Mouse (Mus musculus) retina, postnatal 7 days (tissue): ENCODE data around the gene Mbip.

Experiments
- DNase-seq: peaks from one replicate; pipeline ENCODE4 v3.0.0-alpha.2; 2012; ENCODE audit warnings: low read depth, low spot score

The Mbip gene

DNA sequence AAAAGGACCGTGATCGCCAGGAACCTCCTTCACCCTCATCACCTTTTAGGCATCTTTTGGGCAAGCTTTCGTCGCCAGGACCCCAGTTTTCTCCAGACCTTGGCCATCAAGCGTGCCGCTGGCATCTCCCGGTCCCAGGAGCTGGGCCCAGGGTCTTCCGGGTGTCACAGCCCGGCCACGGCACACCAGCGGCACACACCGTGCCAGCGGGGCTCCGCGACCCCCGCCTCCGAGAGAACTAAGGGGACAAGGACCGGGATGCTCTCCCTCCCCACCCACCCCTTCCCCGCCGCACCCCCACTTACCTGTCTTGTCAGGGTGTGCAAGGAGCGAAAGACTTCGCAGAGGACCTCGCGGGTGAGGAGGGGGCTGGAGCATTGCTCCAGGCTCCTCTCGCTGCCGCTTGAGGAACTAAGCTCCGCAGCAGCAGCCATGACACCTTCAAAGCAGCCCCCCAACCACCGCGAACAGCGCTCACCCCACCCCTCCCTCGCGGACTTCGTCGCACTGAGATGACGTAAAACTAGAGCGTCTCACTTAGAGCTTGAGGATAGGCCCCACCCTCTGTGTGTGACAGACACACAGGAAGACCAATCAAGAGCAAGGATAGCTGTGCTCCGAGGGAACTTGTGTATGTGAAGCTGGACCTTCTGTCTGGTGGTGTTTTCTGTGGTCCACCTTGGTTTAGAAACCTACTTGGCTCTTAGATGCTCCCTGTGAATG lies at the start of gene Mbip:
Mbip (minus strand) TSS at position 528 of the 723 bp plus-strand sequence.
- DNase-seq = peak; percentile 100

DNA sequence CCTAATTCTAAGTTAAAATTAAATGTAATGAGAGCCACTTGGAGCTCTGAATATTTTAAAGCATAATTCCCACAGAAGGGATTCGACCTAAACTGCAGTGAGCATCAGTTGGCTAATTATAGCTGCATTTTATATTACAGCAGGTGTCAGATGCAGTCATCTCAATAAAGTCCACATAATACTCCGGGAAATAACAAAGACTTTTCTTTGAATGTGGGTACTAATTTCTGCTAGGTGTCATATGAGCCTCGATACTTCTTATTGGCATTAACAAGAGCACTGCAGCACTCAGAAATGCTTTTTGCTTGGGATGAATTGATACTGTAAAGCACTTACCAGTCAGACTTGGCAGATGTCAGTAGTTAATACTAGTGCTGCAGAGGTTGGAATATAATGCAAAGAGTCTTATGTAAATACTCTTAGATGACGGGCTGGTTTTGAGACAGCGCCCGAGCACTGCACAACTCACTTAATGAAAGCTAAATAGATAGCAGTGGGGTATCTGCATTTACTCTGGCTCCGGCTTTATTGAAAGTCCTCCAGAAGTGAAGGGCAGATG lies 42.0 kb upstream of the Mbip start:
- DNase-seq = no peak

DNA sequence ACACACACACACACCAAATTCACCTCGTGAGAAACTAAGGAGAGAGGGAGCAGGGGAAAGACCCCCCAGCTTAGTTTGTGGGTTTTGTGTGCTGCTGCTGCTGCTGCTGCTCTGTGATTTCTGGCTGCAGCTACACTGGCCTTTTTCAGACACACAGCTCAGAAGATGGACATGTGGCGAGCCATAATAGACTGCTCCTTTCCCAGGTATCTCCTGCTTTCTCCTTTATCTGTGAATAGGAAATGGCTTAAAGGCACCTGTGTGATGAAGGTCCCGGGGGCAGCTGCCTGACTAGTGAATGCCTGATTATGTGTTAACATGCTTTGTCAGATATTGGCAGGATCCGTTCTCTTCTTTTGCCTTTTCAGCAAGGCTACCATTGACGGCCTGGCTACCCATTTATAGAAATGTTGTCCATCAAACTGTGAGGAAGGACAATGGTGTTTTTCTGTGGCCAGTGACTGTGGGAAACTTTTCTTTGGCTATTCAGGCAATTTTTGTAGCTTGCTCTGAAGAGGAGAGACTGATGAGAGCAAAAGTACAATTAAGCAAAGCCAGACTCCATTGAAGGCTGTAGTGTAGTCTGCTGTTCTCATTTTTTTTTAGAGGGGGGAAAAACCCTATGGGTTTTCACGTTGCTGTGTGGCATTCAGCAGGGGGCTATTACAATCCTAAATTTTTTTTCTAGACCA lies 41.4 kb upstream of the Mbip start:
- no peak for DNase-seq

DNA sequence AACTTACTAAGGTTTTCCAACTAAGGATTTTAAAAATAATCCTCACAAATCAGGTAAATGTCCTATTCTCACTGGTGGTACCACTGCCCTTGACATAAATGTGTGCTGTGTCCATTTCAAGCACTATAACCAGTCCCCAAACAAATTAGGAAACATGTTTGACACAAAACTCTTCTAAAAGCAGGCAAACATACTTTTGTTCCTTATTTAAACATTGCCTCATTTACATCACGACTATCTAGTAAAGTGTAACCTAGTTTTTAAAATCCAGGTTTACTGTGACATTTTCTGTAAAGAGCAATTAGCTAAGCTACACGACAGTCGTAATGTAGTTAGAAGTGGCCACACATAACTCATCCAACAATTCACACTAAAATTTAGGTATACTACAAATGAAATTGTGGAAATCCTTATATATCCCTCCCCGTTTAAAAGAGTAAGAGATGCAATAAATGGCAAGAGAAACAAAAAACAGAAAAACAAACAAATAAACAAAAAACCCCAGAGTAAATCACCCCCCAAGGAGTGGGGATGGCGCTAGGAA lies 851 bp downstream of the Mbip start:
- DNase-seq = no peak

DNA sequence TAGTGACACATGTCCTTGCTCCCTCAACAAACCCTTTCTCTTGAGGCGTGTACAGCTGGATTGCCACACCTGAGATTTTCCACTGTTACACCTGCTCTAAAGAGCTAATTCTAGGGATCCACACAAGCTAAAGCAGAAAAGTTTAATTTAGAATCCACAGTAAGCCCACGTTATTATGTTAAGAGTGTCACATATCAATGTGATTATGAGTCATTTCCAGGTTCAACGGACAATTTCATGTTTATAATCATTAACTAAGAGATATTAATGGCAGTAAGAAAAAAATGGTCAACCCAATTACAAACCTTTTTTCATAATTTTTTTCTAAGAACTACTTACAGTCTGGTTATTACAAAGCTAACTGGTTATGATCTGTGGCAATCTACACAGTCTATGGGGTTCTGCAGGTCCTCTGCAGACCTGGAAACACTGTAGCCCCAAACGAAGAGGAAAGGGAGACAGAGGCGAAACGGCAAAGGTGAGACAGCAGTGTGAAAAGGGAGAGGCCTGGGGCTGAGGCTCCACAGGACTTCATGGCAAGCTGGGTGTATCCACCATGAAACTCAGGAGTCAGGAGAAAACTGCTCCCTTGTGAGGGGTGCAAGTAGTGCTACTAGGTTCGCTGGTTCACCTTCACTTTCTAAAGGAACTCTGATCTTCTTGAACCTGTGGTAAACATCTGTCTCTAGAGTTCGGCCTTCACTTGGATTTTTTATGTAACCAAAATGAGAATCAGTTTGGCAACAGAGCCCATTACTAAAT lies 6.2 kb downstream of the Mbip start:
- no peak for DNase-seq

DNA sequence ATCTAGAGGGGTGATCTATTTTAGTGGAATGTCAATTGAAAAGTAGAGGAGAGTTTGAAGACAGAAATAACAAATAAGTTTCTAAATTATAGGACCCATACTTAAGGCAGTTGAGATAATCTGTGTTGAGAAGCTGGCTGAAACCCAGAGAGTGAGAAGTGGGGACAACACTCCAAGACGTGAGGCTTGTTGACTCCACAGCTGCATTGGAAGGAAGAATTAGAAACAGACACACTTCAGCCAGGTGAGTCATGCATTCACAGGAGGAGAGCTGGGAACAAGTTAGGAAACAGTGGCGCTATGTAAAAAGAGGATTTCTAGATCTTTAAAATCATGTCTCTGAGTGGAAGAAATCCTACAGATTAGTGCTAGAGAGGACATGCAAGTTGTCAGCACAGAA lies 12.2 kb downstream of the Mbip start:
- no peak for DNase-seq

DNA sequence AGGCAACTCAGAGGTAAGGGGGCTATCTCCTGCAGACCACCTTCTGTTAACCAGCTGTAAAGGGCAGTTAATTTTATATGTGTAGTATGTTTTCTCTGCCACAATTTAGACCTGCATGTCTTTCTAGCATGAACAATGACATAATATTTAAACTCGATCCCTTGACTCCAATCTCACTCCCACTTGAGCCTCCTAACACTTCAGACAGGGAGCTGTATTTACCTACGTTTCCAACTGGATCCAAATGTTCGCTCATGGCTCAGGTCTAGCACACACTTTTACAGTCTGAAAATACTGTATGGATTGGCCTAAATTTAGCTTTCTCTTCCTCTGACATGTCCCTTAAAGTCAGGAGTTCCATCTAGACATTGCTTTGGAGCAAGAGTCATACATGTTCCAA lies 13.2 kb downstream of the Mbip start:
- no peak for DNase-seq

DNA sequence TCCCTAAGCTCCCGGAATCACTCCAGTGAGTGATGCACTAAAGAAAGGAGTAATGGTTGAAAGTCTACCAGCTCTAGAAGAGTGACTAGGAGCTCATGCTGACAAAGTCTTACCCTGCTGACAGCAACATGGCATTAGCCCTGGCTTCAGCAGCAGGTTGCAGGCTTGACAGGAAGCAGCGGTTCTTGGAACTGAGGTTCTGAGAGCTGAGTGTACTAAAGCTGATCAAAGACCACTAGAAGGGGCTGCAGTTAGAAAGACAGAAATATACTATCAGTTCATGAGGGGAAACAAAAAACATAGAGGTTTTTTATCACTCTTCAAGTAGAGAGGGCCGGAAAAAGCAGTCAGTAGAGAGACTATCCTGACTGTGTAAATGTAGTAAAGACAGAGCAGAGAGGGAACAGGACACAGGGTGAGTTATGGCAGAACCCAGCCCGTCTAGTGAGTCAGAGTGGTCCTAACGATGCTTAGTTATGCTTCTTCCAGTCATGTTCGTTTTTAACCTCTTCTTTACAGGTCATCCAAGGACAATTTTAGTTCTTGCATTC lies 18.2 kb downstream of the Mbip start:
- DNase-seq = no peak

DNA sequence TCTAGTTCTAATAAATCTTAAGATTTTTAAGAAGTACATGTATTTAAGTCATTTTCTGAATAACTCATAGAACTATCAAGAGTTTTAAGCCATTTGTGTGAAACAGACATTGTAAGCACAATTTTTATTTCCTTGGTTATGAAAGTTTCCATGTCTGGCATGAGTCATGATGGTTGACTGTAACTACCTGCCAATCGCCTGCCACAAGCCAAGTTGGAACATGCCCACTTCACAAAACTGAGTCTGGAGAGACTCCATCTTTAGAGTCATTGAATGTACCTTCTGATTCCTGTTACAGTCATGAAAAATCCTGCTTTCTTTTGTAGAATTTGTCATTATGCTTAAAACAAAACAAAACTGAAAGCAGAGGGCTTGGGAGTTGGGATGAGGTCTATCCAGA lies 19.8 kb downstream of the Mbip start:
- DNase-seq = no peak

DNA sequence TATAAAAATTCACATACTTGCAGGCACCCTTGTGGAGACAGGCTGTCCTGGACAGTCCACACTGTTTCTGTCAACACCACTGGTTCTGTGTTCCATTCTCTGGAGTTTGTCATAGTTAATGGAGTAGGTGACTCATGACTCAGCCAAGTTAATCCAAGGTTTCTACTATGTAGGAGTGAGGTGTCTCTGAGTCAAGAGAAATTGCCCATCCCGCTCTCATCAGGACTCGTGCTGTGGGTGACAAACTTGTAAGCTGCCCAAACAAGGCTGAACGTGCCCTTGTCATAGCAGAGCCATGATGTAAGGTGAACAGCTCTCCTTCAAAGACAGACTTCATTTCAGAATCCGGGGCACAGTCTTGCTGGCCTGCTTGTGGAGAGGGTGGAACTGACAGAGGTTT lies 26.8 kb downstream of the Mbip start:
- DNase-seq = no peak

DNA sequence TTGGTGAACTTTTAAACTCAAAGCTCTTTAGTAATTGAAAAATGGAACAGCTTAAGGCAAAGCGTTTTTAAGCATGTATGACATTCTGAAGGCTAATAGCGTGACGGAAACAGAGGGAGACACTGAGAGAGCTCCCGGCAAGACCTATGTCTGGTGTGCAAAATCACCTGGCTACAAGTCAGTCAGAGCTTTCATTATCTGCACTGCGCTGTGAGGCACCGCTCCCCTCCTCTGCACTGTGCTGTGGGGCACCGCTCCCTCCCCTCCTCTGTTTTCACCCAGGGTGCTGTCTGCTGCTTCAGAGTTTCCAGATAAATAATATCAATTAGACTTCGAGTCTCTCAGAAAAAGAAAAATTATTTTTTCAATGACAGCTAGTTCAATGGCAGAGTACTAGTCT lies 27.6 kb downstream of the Mbip start:
- no peak for DNase-seq

DNA sequence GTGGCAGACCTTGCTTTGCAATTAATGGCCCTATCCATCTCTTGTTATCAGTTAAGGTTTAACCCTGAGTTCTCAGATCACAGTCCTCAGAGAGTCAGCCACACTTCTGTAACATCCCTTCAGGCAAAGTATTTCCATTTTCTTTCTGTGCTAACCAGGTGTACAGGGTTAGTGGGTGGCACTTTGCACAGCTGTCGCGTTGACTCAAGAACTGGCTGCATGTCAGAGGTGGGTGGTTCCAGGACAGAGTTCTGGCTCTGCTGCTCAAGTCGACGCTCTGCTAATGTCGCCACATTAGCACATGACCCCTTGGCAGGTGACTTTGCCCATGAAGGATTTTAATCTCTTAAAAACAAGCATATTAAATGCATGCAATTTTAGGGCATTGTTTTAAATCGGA lies 39.9 kb downstream of the Mbip start:
- no peak for DNase-seq

DNA sequence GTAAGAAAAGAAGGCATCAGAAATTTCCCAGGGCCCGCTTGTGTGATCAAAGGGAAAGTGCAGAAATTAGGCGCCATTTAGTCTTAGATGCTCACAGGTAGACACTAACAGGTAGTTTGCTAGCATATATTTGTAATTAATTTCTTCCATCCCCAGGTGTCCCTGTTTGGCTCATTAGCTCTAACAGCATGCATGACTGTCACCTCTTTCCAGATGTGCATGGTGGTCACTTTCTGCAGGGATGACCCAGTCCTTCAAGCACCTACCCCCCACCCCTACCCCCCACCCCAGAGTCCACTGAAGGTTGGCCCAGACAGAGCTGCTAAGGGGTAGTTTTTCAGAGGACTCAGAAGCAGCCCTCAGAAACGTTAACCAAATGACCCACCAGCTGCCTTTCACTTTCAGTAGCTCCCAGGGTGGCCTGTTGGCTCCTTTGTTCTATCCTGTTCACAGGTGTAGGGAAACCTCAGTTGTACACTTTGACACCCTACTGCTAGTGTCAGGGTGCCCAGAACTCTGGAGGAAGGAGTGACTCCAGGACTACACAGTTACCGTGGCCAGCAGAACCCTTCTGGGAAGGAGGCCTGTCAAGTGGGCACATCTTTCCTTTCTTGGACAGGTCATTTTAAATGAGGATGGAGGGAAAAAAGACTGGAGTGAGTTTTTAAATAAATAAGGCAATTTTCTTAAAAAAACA lies 43.2 kb downstream of the Mbip start:
- no peak for DNase-seq

DNA sequence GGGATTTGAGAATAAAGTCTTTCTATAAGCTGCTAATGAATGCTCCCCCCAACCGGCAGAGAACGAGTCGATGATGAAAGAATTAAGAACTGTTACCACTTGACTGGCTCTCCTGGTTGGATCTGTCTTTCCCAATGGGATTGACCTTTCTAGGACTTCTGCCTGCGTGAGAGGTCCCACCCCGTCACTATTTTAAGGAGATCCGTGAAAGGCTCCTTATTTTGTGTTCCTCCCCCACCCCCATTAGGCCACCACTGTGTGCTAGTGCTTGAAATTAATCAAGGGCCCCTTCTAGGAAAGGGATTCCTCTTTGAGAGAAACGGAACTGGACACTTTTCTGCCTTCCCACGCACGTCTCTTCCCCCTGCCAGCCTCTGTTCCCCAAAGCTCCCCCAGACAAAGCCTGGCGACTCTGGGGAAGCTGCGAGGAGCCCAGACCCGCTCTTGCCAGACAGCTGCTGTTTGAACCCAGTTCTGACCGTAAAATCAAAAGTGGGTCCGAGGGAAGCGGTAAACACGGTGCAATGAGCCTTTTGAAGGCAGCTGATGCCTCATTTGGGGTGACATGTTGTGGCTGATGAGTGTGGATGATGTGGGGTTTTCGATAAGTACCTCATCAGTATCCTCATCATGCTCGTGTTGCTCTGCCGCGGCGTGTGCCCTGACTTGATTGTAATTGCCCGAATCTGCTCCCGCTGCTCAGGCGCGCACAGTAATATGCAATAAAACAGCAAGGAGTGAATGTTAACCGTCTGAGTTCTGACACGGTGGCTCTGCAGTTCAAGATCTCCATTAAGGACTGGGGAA lies 44.0 kb downstream of the Mbip start:
- no peak for DNase-seq

DNA sequence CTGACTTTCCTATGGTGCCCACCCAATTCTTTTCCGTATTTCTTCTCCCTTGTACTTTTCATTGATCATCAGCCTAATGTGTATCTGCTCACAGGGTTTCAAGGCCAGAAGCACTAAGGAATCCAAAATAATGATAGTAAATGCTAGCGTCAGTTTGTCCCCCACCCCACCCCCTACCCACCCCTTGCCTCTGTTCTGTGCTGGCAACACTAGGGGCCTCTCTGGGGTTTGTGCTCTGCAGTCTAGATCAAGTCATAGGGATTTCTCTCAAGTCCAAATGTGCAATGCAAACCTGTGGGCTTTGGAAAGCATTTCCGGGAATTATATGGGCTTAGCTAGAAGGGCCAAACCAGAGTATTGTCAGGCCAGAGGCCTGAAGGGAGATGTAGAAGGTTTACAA lies 46.1 kb downstream of the Mbip start:
- DNase-seq = no peak

DNA sequence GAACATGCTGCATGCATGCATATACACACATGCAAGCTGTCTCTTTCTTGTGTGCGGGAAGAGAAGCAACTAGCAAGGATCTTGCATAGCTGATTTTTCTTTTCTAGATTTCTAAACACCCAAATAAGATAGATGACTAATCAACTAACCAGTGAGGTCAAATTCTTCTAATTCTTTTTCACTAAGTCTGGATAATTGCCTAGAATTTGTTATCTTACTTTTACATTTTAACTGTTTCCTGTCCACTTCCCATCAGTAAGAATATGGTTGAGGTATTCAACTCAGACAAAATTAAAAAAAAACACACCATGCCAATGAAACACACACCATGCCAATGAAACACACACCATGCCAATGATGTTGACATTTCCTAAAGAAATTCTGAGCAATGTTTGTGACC lies 46.8 kb downstream of the Mbip start:
- DNase-seq = no peak

DNA sequence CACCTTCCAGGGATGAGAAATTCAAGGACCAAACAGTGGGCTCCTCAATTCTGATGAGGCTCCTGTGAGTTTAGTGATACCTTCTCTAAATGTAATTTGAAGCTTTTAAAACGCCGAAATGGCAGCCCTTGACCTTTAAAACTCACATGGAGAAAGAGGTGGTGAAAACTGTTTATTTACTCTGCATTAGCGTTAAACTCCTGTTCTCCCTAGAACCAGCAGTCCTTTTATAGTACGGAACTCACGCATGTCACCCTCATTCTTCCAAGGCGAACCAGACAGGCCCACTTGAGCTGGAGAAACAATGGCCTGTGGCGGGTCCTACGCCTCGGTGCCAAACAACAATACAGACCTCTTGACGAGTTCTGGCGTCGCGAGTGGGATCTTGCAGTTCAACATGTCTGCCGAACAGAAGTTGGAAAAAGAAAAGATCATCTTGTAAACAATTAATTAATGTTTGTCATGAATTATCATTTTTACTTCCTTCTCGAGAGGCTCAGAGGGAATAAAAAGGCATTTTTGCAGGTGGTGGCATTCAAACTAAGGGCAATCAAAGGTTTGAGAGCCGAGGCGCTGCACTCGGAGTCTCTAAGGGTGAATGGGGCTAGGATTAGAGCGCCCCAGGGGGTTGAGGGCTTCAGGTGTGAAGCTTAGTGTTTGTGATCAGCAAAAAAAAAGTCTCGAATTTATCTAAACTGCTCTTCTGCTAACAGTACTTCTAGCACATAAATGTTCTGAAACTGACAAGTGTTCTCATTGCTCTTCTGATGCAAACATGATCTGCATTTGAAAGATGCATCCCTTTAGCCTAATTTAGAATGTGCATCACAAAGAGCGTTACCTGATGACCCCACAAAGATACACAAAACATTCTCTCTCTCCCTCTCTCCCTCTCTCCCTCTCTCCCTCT lies 47.5 kb downstream of the Mbip start:
- DNase-seq = no peak

DNA sequence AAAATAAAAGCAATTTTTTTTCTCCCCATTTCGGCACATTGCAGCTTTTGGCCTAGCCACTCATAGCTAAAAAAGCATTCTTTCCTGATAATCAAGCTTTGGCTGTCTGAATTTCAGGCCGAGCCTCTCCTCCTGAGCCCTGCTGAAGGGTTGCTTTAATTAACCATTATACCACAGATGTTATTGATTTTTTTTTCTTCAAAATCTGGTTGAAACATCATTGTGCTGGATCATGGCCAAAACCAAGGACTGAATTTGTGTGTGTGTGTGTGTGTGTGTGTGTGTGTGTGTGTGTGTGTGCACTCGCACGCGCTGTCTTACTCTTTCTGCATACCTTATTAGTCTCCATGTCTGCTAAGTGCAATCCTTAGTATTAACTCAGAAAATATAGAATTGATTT lies 48.6 kb downstream of the Mbip start:
- no peak for DNase-seq

DNA sequence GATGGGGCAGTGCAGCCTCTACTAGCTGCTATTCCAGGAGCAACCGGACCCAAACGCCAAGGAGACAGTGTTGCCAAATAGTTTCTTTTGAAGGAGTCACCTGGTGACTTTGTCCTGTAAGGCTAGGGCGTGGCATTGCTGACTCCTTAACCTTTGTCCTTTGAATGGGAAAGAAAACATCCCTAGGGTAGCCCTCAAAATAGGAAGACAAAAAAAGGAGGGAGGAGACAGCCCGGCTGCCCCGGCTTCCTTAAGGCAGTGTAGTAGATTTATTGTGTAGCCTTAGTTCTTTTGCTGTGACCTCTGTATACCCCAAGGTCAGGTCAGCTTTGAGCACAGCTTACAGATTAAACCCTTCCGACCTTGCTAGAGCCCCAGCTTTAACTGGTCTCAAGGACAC lies 49.2 kb downstream of the Mbip start:
- DNase-seq = no peak
